Mouse (Mus musculus) CH12.LX (cell line): ENCODE measurements at regions not wholly inside any gene's neighbourhood (a gene's known extent, or its start where the extent isn't known, plus 50 kb on each side); places are given as distances from the start of the nearest gene placed in this dataset.

Source experiments
- DNase-seq: peaks from one replicate; pipeline ENCODE4 v3.0.0-alpha.2; 2013; ENCODE audit errors: extremely low read depth
- H3K27ac ChIP-seq: 2 replicates; pipeline ENCODE4 v1.5.1; 2012; ENCODE audit warnings: low read depth, mild to moderate bottlenecking, control low read depth, moderate library complexity; ENCODE audit not compliant: insufficient read depth
- H3K27me3 ChIP-seq: replicated peaks from 2 replicates; pipeline ENCODE3; 2012; ENCODE audit warnings: inconsistent platforms
- H3K36me3 ChIP-seq, 2 experiments: replicated peaks in 1 of 2; 2 replicates each; pipeline versions ENCODE3 to v1.6.1; 2012; ENCODE audit warnings: inconsistent platforms in 1 of 2, low read length in 1 of 2, mild to moderate bottlenecking in 1 of 2, mixed read lengths in 1 of 2, moderate library complexity in 1 of 2; ENCODE audit not compliant: control insufficient read depth in 1 of 2, insufficient read depth in 1 of 2
- H3K4me1 ChIP-seq, 2 experiments: 2 replicates each; pipeline ENCODE4 v1.6.1; 2012; ENCODE audit warnings: inconsistent platforms in 1 of 2, moderate library complexity in 1 of 2; ENCODE audit not compliant: insufficient read depth in 2 of 2, control insufficient read depth in 1 of 2
- H3K4me2 ChIP-seq: 2 replicates; pipeline ENCODE4 v1.6.1; 2012; ENCODE audit warnings: low read depth, mild to moderate bottlenecking, control low read depth; ENCODE audit not compliant: poor library complexity, insufficient read depth, severe bottlenecking
- H3K4me3 ChIP-seq, 3 experiments: fragments of 150-350 bp in 1 of 3; sonication (generic) in 1 of 3; replicated peaks in 1 of 3; 2 replicates each; pipeline versions ENCODE3 to v1.5.1; 2011 to 2012; ENCODE audit warnings: low read depth in 2 of 3, low read length in 2 of 3, mild to moderate bottlenecking in 2 of 3, moderate library complexity in 2 of 3, control low read depth in 1 of 3, improper control_type of control experiment in 1 of 3, inconsistent platforms in 1 of 3, mixed read lengths in 1 of 3; ENCODE audit not compliant: poor library complexity in 1 of 3
- H3K79me2 ChIP-seq: replicated peaks from 2 replicates; pipeline ENCODE4 v1.6.1; 2012; ENCODE audit warnings: mild to moderate bottlenecking, moderate library complexity; ENCODE audit not compliant: control insufficient read depth, poor library complexity, insufficient read depth, severe bottlenecking; ENCODE audit errors: extremely low read depth
- H3K9ac ChIP-seq: 2 replicates; pipeline ENCODE4 v1.6.1; 2012; ENCODE audit warnings: low read depth, mild to moderate bottlenecking, control low read depth, moderate library complexity; ENCODE audit not compliant: insufficient read depth
- H3K9me3 ChIP-seq: replicated peaks from 2 replicates; pipeline ENCODE3; 2012; ENCODE audit warnings: low read length, inconsistent platforms, mixed read lengths
- CHD1 ChIP-seq: IDR thresholded peaks from 2 replicates; pipeline ENCODE4 v1.6.1; 2012; ENCODE audit warnings: low read depth, low read length, improper control_type of control experiment, inconsistent platforms
- E2F4 ChIP-seq: IDR thresholded peaks from 2 replicates; pipeline ENCODE4 v1.6.1; 2011; ENCODE audit warnings: low read depth, low read length, improper control_type of control experiment; ENCODE audit not compliant: insufficient replicate concordance
- ELF1 ChIP-seq: IDR thresholded peaks from 2 replicates; pipeline ENCODE4 v1.6.1; 2014; ENCODE audit warnings: low read depth, mild to moderate bottlenecking, inconsistent platforms, low read length, improper control_type of control experiment
- HCFC1 ChIP-seq: IDR thresholded peaks from 2 replicates; pipeline ENCODE4 v1.6.1; 2012; ENCODE audit warnings: low read depth, mild to moderate bottlenecking, inconsistent platforms, low read length, improper control_type of control experiment
- JUN ChIP-seq: IDR thresholded peaks from 2 replicates; pipeline ENCODE4 v1.6.1; 2011; ENCODE audit warnings: low read depth, mild to moderate bottlenecking, low read length, improper control_type of control experiment, moderate library complexity; ENCODE audit not compliant: insufficient read depth
- JUND ChIP-seq: conservative IDR thresholded peaks from 2 replicates; pipeline ENCODE4 v1.6.1; 2011; ENCODE audit warnings: low read depth, low read length, improper control_type of control experiment
- MAFK ChIP-seq: IDR thresholded peaks from 2 replicates; pipeline ENCODE4 v1.6.1; 2011; ENCODE audit warnings: low read length, improper control_type of control experiment; ENCODE audit not compliant: insufficient replicate concordance
- MAX ChIP-seq: IDR thresholded peaks from 2 replicates; pipeline ENCODE4 v1.6.1; 2011; ENCODE audit warnings: low read length, improper control_type of control experiment
- MEF2A ChIP-seq: IDR thresholded peaks from 2 replicates; pipeline ENCODE4 v1.6.1; 2014; ENCODE audit warnings: low read depth, mild to moderate bottlenecking, inconsistent platforms, low read length, improper control_type of control experiment, borderline replicate concordance
- MYC ChIP-seq: IDR thresholded peaks from 2 replicates; pipeline ENCODE4 v1.6.1; 2011; ENCODE audit warnings: low read depth, mild to moderate bottlenecking, improper control_type of control experiment, low read length
- NELFE ChIP-seq: IDR thresholded peaks from 2 replicates; pipeline ENCODE4 v1.6.1; 2011; ENCODE audit warnings: low read depth, low read length, improper control_type of control experiment
- NRF1 ChIP-seq: IDR thresholded peaks from 2 replicates; pipeline ENCODE4 v1.6.1; 2014; ENCODE audit warnings: low read depth, mild to moderate bottlenecking, inconsistent platforms, low read length, improper control_type of control experiment, moderate library complexity
- PAX5 ChIP-seq: IDR thresholded peaks from 2 replicates; pipeline ENCODE4 v1.6.1; 2012; ENCODE audit warnings: low read length, inconsistent platforms, mixed read lengths
- POLR2A ChIP-seq: IDR thresholded peaks from 2 replicates; pipeline ENCODE4 v1.6.1; 2011; ENCODE audit warnings: low read depth, mild to moderate bottlenecking, improper control_type of control experiment, low read length
- RAD21 ChIP-seq: IDR thresholded peaks from 2 replicates; pipeline ENCODE4 v1.6.1; 2011; ENCODE audit warnings: low read depth, mild to moderate bottlenecking, low read length, improper control_type of control experiment, moderate library complexity
- RCOR1 ChIP-seq: conservative IDR thresholded peaks from 2 replicates; pipeline ENCODE4 v1.6.1; 2012; ENCODE audit warnings: low read depth, mild to moderate bottlenecking, inconsistent platforms, low read length, improper control_type of control experiment
- TBP ChIP-seq: conservative IDR thresholded peaks from 2 replicates; pipeline ENCODE4 v1.6.1; 2011; ENCODE audit warnings: low read depth, low read length, improper control_type of control experiment
- UBTF ChIP-seq: IDR thresholded peaks from 2 replicates; pipeline ENCODE4 v1.6.1; 2012; ENCODE audit warnings: low read depth, mild to moderate bottlenecking, inconsistent platforms, low read length, improper control_type of control experiment, moderate library complexity
- USF2 ChIP-seq: conservative IDR thresholded peaks from 2 replicates; pipeline ENCODE4 v1.6.1; 2011; ENCODE audit warnings: low read depth, low read length, improper control_type of control experiment
- ZMIZ1 ChIP-seq: IDR thresholded peaks from 2 replicates; pipeline ENCODE4 v1.6.1; 2012; ENCODE audit warnings: low read depth, mild to moderate bottlenecking, inconsistent platforms, low read length, improper control_type of control experiment
- dilution Hi-C: fragments of 300-500 bp; cut with MboI; formaldehyde crosslinking; loops from 2 replicates; pipeline ENCODE4 v1.14.3; 2020; ENCODE audit warnings: low sequenced_read_pairs; ENCODE audit not compliant: extremely low pct_unique_long_range_greater_than_20kb, extremely low pct_ligation_motif_present
- in situ Hi-C: fragments of 300-500 bp; cut with MboI; formaldehyde crosslinking; loops from 3 replicates; pipeline ENCODE4 v1.14.3; 2019; ENCODE audit warnings: low sequenced_read_pairs, low pct_ligation_motif_present, low pct_unique_long_range_greater_than_20kb, mixed read lengths

DNA sequence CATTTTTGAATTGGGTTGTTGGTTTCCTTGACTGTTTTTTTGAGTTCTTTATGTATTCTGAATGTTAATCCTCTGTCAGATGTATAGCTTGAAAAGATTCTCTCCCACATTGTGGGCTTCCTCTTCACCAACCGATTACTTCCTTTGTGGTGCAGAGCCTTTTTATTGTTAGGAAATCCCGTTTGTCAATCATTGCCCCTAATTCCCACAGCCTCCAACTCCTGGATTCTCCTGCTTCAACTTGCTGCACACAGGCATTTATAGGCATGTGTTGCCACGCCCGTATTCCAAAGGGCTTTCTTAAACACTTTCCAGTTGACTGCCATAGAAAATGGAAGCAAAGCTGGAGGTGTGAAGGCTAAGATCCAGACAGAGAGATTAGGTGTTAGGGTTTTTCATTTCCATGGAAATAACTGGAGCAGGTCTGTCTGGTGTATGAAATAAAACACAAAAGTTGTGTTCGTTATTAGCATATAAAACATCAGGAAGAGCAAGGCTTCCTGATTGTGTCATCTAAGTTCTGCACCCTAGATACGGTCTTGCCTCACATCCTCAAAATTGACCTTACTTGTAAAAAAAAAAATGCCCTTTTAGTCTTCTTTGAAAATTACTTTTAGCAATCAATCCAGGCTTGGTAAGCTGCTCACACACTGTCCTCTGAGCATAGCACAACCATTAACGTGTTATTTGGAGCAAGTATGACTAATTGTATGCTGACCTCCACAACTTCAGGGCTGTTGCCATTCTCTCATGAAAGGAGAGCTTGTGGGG is 87.7 kb upstream of the Tex13c2 start:
- DNase-seq: no peak
- TF ChIP-seq MAX (no peak), PAX5 (no peak), ELF1 (no peak), MEF2A (no peak), ZMIZ1 (no peak), NRF1 (no peak)
- H3K9me3 ChIP-seq: no peaks in the 10 kb centered on the region
- in situ Hi-C loops (no loop called here), dilution Hi-C loops (no loop called here)
- H3K27me3 ChIP-seq: no peaks in the 10 kb centered on the region
- H3K9ac ChIP-seq: no peak overlapping the region
- no peaks in the 10 kb centered on the region for H3K4me1 ChIP-seq
- no peaks in the 10 kb centered on the region for H3K79me2 ChIP-seq
- H3K27ac ChIP-seq: no peak overlapping the region
- H3K36me3 ChIP-seq: no peaks in the 10 kb centered on the region
- no peak overlapping the region for H3K4me2 ChIP-seq
- H3K4me3 ChIP-seq: no peak overlapping the region

GRCm38 (mm10) chrX:42402335-42402605 is 87.2 kb upstream of the Tex13c2 start:
- Histone ChIP-seq H3K9ac (no peak overlapping the region), H3K36me3 (no peaks in the 10 kb centered on the region), H3K4me2 (no peak overlapping the region), H3K27me3 (no peaks in the 10 kb centered on the region), H3K4me1 (no peaks in the 10 kb centered on the region), H3K9me3 (no peaks in the 10 kb centered on the region), H3K4me3 (no peak overlapping the region), H3K79me2 (no peaks in the 10 kb centered on the region), H3K27ac (no peak overlapping the region)
- in situ Hi-C loops: no loop called here
- no peak for DNase-seq
- dilution Hi-C loops: no loop called here
- TF ChIP-seq JUN (no peak), NELFE (no peak), RAD21 (no peak), MAX (no peak), JUND (no peak), PAX5 (no peak), MAFK (no peak), UBTF (no peak), USF2 (no peak), NRF1 (no peak), MEF2A (no peak), POLR2A (no peak), RCOR1 (no peak), HCFC1 (no peak), E2F4 (no peak), ZMIZ1 (no peak), CHD1 (no peak), ELF1 (no peak), MYC (no peak), TBP (no peak)
